30 mouse cellular contexts compared by ENCODE assay signal in genomic region chr14:90905270-90905669, GRCm38 (mm10).
"Had no signal": no experiment of that assay in that cellular context is flagged by ENCODE, and none has a peak within 500 bp of the region (broad histone marks: within the 10 kb centered on the region; RNA-seq: fewer than 3 reads in every experiment).

No protein-coding gene starts in this region.

- ATAC-seq: liver, embryonic 12.5 days; liver, postnatal 0 days; lung, postnatal 0 days; midbrain, embryonic 13.5 days; midbrain, embryonic 15.5 days; midbrain, embryonic 16.5 days had no signal

- H3K36me3 ChIP-seq: limb, embryonic 10.5 days; limb, embryonic 12.5 days; limb, embryonic 13.5 days; limb, embryonic 15.5 days; liver, embryonic 12.5 days; liver, embryonic 13.5 days; liver, embryonic 15.5 days; lung, embryonic 15.5 days; midbrain, embryonic 10.5 days; midbrain, embryonic 12.5 days; midbrain, embryonic 13.5 days; midbrain, embryonic 15.5 days; neural tube, embryonic 12.5 days had no signal

- H3K9ac ChIP-seq: limb, embryonic 12.5 days; limb, embryonic 13.5 days; limb, embryonic 15.5 days; liver, embryonic 12.5 days; liver, embryonic 13.5 days; liver, embryonic 14.5 days; liver, embryonic 15.5 days; liver, postnatal 0 days; lung, embryonic 15.5 days; midbrain, embryonic 12.5 days; midbrain, embryonic 13.5 days; midbrain, embryonic 15.5 days; neural tube, embryonic 12.5 days had no signal

- H3K9me3 ChIP-seq: limb, embryonic 10.5 days; limb, embryonic 12.5 days; limb, embryonic 13.5 days; limb, embryonic 15.5 days; liver, embryonic 12.5 days; liver, embryonic 15.5 days; lung, embryonic 15.5 days; megakaryocyte, embryonic 14.5 days; midbrain, embryonic 10.5 days; midbrain, embryonic 12.5 days; midbrain, embryonic 13.5 days; midbrain, embryonic 15.5 days; neural tube, embryonic 12.5 days had no signal

- H3K4me3 ChIP-seq: left cerebral cortex, adult 2 months; limb, embryonic 10.5 days; limb, embryonic 12.5 days; limb, embryonic 13.5 days; limb, embryonic 15.5 days; liver, embryonic 12.5 days; liver, embryonic 13.5 days; liver, embryonic 15.5 days; lung, embryonic 15.5 days; megakaryocyte, embryonic 14.5 days; midbrain, embryonic 10.5 days; midbrain, embryonic 12.5 days; midbrain, embryonic 13.5 days; midbrain, embryonic 15.5 days; myocyte; neural tube, embryonic 12.5 days had no signal

- DNase-seq: left cerebral cortex, postnatal 4 days; liver; liver, embryonic 13.5 days; liver, postnatal 0 days; lung, adult 18-20 months; lung, adult 2 months; lung, postnatal 14 days; lung, postnatal 36 days; midbrain, embryonic 14.5 days had no signal

- H3K27me3 ChIP-seq: limb, embryonic 12.5 days; limb, embryonic 13.5 days; limb, embryonic 15.5 days; liver, embryonic 12.5 days; liver, embryonic 13.5 days; liver, embryonic 15.5 days; lung, embryonic 15.5 days; megakaryocyte, embryonic 14.5 days; midbrain, embryonic 12.5 days; midbrain, embryonic 13.5 days; midbrain, embryonic 15.5 days; neural tube, embryonic 12.5 days had no signal

- H3K4me1 ChIP-seq: limb, embryonic 10.5 days; limb, embryonic 12.5 days; limb, embryonic 13.5 days; limb, embryonic 15.5 days; liver, embryonic 12.5 days; liver, embryonic 13.5 days; liver, embryonic 15.5 days; lung, embryonic 15.5 days; megakaryocyte, embryonic 14.5 days; midbrain, embryonic 10.5 days; midbrain, embryonic 12.5 days; midbrain, embryonic 13.5 days; midbrain, embryonic 15.5 days; neural tube, embryonic 12.5 days had no signal

- H3K4me2 ChIP-seq: limb, embryonic 12.5 days; limb, embryonic 13.5 days; limb, embryonic 15.5 days; liver, embryonic 11.5 days; liver, embryonic 12.5 days; liver, embryonic 13.5 days; liver, embryonic 15.5 days; lung, embryonic 15.5 days; midbrain, embryonic 11.5 days; midbrain, embryonic 12.5 days; midbrain, embryonic 13.5 days; midbrain, embryonic 15.5 days; neural tube, embryonic 12.5 days had no signal

- H3K27ac ChIP-seq: left cerebral cortex, adult 2 months; limb, embryonic 10.5 days; limb, embryonic 12.5 days; limb, embryonic 13.5 days; limb, embryonic 15.5 days; liver, embryonic 12.5 days; liver, embryonic 13.5 days; liver, embryonic 14.5 days; liver, embryonic 15.5 days; lung, embryonic 15.5 days; macrophage; midbrain, embryonic 10.5 days; midbrain, embryonic 12.5 days; midbrain, embryonic 13.5 days; midbrain, embryonic 15.5 days; neural tube, embryonic 12.5 days had no signal
